Mouse (Mus musculus): Measurements from ENCODE around the gene Lrig1.

- no peak for TF ChIP-seq CTCF (IDR thresholded peaks at IDR 0.05; ENCODE audit: insufficient read depth, low read length)
- TF ChIP-seq POLR2A (IDR thresholded peaks at IDR 0.05; ENCODE audit: borderline replicate concordance, extremely low read depth, low read depth, low read length), result no peak
Measured at GRCm38 (mm10) chr6:94696182-94697080, 3.5 kb downstream of the Lrig1 start.
